In the genomic region with DNA sequence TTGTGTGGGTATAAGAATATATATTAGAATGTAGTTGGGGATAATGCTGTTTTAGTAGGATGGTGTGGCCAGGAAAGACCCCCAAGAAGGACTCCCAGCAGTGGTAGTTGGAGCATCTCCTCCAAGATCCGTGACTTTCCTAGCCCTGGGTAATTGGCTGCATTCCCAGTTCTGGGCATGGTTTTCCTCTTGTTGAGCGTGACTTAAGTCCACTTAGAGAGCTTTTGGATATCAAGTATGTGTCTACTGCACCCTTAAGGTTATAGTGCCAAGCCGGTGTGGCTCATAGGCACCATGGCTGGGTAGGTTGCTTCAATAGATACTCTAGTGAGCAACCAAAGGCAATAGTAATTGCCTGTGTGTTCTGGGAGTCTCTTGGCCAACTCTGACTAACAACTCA, we compare ENCODE assay signal across 20 mouse cellular contexts. TPM values are rescaled to one million over a fixed set of nuclear protein-coding genes. Genes with fewer than 3 reads are reported as not detected.
DNase-seq lines count a peak whose midpoint lies in the region; ATAC-seq lines count a peak whose summit lies in the region.
"Had no signal": no experiment of that assay in that cellular context is flagged by ENCODE, and none has a peak within 500 bp of the region (broad histone marks: within the 10 kb centered on the region; RNA-seq: fewer than 3 reads in every experiment).

No protein-coding gene starts in this region.

- no peaks in the 10 kb centered on the region for H3K27me3 ChIP-seq in lung, embryonic 16.5 days (ENCODE audit: control insufficient read depth, insufficient read depth, low read depth, low read length)
- no peaks in the 10 kb centered on the region for H3K27me3 ChIP-seq in forebrain, embryonic 14.5 days (replicated peaks; ENCODE audit: control insufficient read depth, insufficient read depth, low read length)
- H3K27me3 ChIP-seq: forebrain, embryonic 13.5 days had no signal

- WGBS in lung, embryonic 16.5 days, result 41% methylated on average over 3 of the region's 3 CpGs
- 92% methylated on average over 3 of the region's 3 CpGs for WGBS in forebrain, embryonic 14.5 days

- H3K9ac ChIP-seq in lung, embryonic 16.5 days (ENCODE audit: low read length), result no peak overlapping the region
- no peak overlapping the region for H3K9ac ChIP-seq in forebrain, embryonic 14.5 days (ENCODE audit: low read length)
- H3K9ac ChIP-seq: forebrain, embryonic 13.5 days; hindbrain, embryonic 14.5 days had no signal

- H3K4me3 ChIP-seq in lung, embryonic 16.5 days (ENCODE audit: low read length), result no peak overlapping the region
- H3K4me3 ChIP-seq in forebrain, embryonic 14.5 days (ENCODE audit: low read depth, low read length), result no peak overlapping the region
- H3K4me3 ChIP-seq: embryonic facial prominence, embryonic 10.5 days; forebrain, embryonic 13.5 days; heart, adult 2 months; hindbrain, embryonic 10.5 days had no signal

- 0 out of 2 replicates have a peak, but pooled peaks cover 2% of the 10 kb centered on the region for H3K4me1 ChIP-seq in lung, embryonic 16.5 days (replicated peaks; ENCODE audit: control insufficient read depth, insufficient read depth, low read length)
- H3K4me1 ChIP-seq in forebrain, embryonic 14.5 days (ENCODE audit: control insufficient read depth, insufficient read depth, low read length), result no peaks in the 10 kb centered on the region
- H3K4me1 ChIP-seq: forebrain, embryonic 13.5 days; hindbrain, embryonic 10.5 days had no signal

- ATAC-seq in lung, embryonic 16.5 days (ENCODE audit: low read depth), result peak; percentile 55
- ATAC-seq in forebrain, embryonic 14.5 days, result no peak
- no peak for ATAC-seq in frontal cortex, adult (ENCODE audit: low TSS enrichment)
- ATAC-seq: CD4-positive, CD25-positive, alpha-beta regulatory T cell, adult 4 months; forebrain, embryonic 13.5 days had no signal

- H3K36me3 ChIP-seq in lung, embryonic 16.5 days (ENCODE audit: control insufficient read depth, insufficient read depth, low read length), result 0 out of 2 replicates have a peak, but pooled peaks cover 3% of the 10 kb centered on the region
- peaks cover 33% of the 10 kb centered on the region for H3K36me3 ChIP-seq in forebrain, embryonic 14.5 days (ENCODE audit: control insufficient read depth, insufficient read depth, low read length)

- no peak overlapping the region for H3K4me2 ChIP-seq in lung, embryonic 16.5 days (ENCODE audit: low read depth, low read length)
- no peak overlapping the region for H3K4me2 ChIP-seq in forebrain, embryonic 14.5 days (ENCODE audit: low read length)
- H3K4me2 ChIP-seq: forebrain, embryonic 13.5 days; heart, embryonic 11.5 days; hindbrain, embryonic 14.5 days had no signal

- DNase-seq in adrenal gland, postnatal 14 days, result peak; percentile 37
- no peak for DNase-seq in adrenal gland, postnatal 25 days
- peak; percentile 17 for DNase-seq in MN1 (ENCODE audit: low spot score)
- peak; percentile 61 for DNase-seq in lung, postnatal 25 days (ENCODE audit: low spot score)
- DNase-seq in forebrain, embryonic 14.5 days (ENCODE audit: low spot score), result no peak
- DNase-seq: adrenal gland, postnatal 10 days; B cell, adult 2 months; cerebellum, adult 2 months; cerebellum, postnatal 10 days; gastrocnemius, postnatal 10 days; heart, adult 2 months had no signal

- H3K27ac ChIP-seq in lung, embryonic 16.5 days (ENCODE audit: low read length), result no peak overlapping the region
- H3K27ac ChIP-seq in forebrain, embryonic 14.5 days (ENCODE audit: low read depth, low read length), result no peak overlapping the region
- H3K27ac ChIP-seq: embryonic facial prominence, embryonic 10.5 days; forebrain, embryonic 13.5 days; heart, adult 2 months; hindbrain, embryonic 10.5 days; hindbrain, embryonic 14.5 days had no signal

- H3K9me3 ChIP-seq in lung, embryonic 16.5 days (ENCODE audit: control insufficient read depth, low read length), result no peaks in the 10 kb centered on the region
- no peaks in the 10 kb centered on the region for H3K9me3 ChIP-seq in forebrain, embryonic 14.5 days (replicated peaks; ENCODE audit: control insufficient read depth, low read length)
- H3K9me3 ChIP-seq: embryonic facial prominence, embryonic 10.5 days; forebrain, embryonic 13.5 days; G1E; hindbrain, embryonic 10.5 days had no signal

RNA-seq across cellular contexts. Expression of gene P4ha3, which starts 38.4 kb away (rescaled TPM):
- total RNA-seq in adrenal gland, postnatal 14 days (2021), result 1.4 and 1.8 TPM in 2 replicates
- 0.81 and 1.3 TPM in 2 replicates for total RNA-seq in adrenal gland, postnatal 25 days (2021)
- 15.5 and 17.2 TPM in 2 replicates for polyA plus RNA-seq in lung, embryonic 16.5 days (2015; fragmentation: Nextera tagmentation; extraction: Ambion mirVana)
- 1.5 and 2.8 TPM in 2 replicates for polyA plus RNA-seq in forebrain, embryonic 14.5 days (2014; fragmentation: Nextera tagmentation; extraction: Ambion mirVana)
- polyA plus RNA-seq: CD4-positive, CD25-positive, alpha-beta regulatory T cell, adult 4 months; G1E had no signal

RNA-seq across cellular contexts. Expression of gene C2cd3, which starts 48.3 kb away (rescaled TPM):
- 21.3 and 21.4 TPM in 2 replicates for total RNA-seq in adrenal gland, postnatal 14 days (2021)
- 26.6 and 27.9 TPM in 2 replicates for total RNA-seq in adrenal gland, postnatal 25 days (2021)
- 23.1 and 24.6 TPM in 2 replicates for polyA plus RNA-seq in lung, embryonic 16.5 days (2015; fragmentation: Nextera tagmentation; extraction: Ambion mirVana)
- 25.7 and 31.7 TPM in 2 replicates for polyA plus RNA-seq in forebrain, embryonic 14.5 days (2014; fragmentation: Nextera tagmentation; extraction: Ambion mirVana)

RNA-seq across cellular contexts. Expression of gene Ppme1, which starts 48.4 kb away (rescaled TPM):
- total RNA-seq in adrenal gland, postnatal 14 days (2021), result 53.4 and 55.1 TPM in 2 replicates
- total RNA-seq in adrenal gland, postnatal 25 days (2021), result 54.5 and 70.6 TPM in 2 replicates
- 55.8 and 57.6 TPM in 2 replicates for polyA plus RNA-seq in lung, embryonic 16.5 days (2015; fragmentation: Nextera tagmentation; extraction: Ambion mirVana)
- 120 and 138 TPM in 2 replicates for polyA plus RNA-seq in forebrain, embryonic 14.5 days (2014; fragmentation: Nextera tagmentation; extraction: Ambion mirVana)

Comparison
In these comparisons a context has a peak if more than half of its experiments do, and no peak if none do; other contexts are left out.
1. DNase-seq: peak in adrenal gland, postnatal 14 days (single experiment), MN1 (single experiment) and lung, postnatal 25 days (single experiment); none in adrenal gland, postnatal 25 days (single experiment) and forebrain, embryonic 14.5 days (single experiment).